Mouse (Mus musculus): ENCODE results near the gene Trpv6.
A peak's percentile ranks its signal among the peaks of the same experiment; 100 is the strongest.

The Trpv6 gene

DNA sequence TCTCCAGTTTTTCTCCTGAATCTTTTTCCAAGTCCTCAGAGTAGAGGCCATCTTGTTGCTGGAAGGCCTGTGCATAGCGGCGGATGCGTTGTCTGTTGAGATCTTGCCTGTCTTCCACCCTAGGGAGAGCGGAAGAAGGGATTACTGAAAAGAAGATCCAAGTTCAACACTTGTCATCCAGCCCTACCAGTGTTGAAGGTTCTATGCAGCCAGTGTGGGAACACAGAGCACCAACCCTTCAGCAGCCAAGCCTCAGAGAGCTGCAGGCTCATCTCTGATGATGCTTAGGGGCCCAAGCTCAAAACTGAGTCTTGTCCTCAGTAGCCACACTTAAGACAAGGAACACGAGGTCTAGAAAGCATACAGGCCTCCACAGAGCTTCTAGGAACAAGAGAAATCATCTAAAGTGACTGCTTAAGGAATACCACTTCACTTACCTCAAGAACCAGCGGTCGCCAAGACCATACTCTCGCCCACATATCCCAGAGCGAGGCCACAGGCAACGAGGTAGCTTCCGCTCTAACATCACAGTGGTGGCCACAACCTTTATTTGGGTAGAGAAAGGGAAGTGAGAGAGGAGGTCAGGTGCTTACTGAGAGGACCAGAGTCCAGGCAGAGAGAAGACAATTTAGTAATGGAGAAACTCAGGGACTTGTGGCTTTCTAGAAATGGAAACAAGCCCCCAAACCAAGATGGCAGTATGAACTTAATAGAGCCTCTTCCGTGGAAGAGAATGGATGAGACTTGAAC, 14.8 kb downstream of the Trpv6 start:
- DNase-seq (ENCODE audit: low spot score): no peak

DNA sequence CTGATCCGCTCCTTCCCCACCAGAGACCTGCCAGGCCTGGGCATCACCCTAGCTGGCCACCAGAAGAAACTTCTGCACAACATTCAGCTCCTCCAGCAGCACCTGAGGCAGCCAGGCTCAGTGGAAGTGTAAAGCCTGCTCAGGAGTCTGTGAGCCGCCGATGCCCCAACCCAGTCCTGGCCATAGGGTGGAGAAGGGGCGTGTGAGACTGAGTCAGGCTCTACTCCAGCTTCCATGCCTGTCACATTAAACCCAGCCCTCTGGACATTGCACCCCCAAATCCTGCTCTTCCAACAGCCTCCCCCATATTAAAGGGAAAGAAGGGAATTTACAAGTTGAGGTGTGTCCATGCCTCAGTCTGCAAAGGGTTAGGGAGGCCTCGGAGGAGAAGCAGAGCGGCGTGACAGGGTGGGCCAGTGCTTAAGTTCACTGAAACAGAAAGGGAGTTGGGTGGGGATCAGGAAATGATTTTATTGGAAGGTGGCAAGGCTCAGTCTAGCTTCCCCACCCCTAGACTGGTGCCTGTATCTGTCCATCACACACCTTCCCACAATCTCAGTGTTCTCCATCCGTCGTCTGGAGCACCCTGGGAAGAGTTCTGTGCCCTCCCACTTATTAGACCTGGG, 15.9 kb downstream of the Trpv6 start:
- DNase-seq (ENCODE audit: low spot score): no peak

- DNase-seq (ENCODE audit: low spot score): no peak
These were observed 28.6 kb downstream of the Trpv6 start for GRCm38 (mm10) chr6:41607637-41608036.

DNA sequence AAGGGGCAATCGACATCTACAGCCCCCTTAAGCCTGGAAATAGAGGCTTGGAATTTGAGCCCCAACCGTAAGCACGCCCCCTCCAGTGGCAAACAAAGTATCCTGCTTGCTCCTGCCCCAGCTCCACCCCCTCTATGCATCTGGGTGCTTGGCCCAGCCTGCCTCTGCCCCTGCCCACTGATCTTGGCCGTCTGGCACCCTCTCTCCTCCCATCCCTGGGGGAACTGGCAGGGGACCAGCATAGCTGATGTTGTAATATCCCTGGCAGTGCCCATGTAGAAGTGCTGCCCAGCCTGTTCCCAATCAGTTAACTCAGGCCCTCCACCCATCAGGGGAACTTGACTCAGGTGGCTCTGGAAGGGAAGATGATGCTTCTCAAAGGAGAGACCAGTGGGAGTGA, 30.0 kb downstream of the Trpv6 start:
- peak; percentile 31 for DNase-seq (ENCODE audit: low spot score)

GRCm38 (mm10) chr6:41605794-41606104, 30.5 kb downstream of the Trpv6 start:
- no peak for DNase-seq (ENCODE audit: low spot score)

- peak; percentile 59 for DNase-seq (ENCODE audit: low spot score)
These were observed 31.0 kb downstream of the Trpv6 start, which contains the start of gene Ephb6 for GRCm38 (mm10) chr6:41605061-41605793. Ephb6 (plus strand) TSS chr6:41605482.

DNA sequence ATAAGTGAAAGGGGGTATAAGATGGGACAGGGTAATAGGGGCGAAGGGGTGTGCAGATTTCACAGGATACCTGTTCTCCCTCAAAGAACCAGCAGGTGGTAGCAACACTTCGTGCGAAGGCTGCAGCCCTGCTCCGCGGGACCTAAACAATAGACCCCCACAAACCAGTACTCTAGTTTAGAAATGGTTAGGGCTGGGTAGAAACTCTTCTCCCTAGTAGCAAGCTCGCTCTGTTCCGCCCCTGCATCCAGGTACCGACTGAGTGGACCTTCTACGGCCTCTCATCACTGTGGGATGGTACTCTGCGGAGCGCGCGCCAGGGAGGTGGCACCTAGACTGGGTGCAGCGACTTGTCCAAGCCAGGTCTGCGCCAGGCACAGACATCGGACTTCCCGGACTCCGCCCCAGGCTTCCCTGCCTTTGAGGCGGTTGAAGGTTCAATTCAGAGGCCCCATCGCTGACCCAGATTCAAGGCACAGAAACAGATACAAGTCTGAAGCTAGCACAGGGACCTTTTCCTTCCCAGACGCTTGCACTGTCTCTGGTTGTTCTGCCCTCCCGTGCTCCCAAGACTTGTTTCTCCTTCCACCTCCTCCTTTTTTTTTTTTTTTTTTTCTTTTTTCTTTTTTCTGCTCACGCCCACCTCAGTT, 31.7 kb downstream of the Trpv6 start:
- peak; percentile 39 for DNase-seq (ENCODE audit: low spot score)

GRCm38 (mm10) chr6:41582189-41582588, 54.0 kb downstream of the Trpv6 start:
- DNase-seq (ENCODE audit: low spot score): no peak

DNA sequence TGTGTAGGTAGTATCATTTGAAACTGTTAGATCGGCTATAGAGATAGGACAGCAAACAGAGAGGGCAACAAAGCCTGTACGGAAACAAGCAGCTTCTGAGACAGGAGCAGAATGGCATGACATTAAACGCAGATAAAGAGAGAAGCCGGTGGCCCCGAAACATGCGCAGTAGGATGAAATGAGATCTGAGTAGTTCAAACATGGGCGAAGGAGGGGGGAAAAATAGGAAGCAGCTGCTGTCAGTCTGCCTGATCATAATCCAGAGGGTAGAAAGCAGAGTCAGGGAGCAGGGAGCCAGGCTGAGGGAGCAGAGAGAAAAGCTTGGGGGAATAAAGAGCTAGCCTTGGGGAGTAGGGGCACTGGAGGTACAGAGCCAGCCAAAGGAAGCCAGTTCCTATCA, 54.9 kb downstream of the Trpv6 start:
- DNase-seq (ENCODE audit: low spot score): no peak

- DNase-seq (ENCODE audit: low spot score): no peak
These were observed 58.9 kb downstream of the Trpv6 start for GRCm38 (mm10) chr6:41577297-41577696.

DNA sequence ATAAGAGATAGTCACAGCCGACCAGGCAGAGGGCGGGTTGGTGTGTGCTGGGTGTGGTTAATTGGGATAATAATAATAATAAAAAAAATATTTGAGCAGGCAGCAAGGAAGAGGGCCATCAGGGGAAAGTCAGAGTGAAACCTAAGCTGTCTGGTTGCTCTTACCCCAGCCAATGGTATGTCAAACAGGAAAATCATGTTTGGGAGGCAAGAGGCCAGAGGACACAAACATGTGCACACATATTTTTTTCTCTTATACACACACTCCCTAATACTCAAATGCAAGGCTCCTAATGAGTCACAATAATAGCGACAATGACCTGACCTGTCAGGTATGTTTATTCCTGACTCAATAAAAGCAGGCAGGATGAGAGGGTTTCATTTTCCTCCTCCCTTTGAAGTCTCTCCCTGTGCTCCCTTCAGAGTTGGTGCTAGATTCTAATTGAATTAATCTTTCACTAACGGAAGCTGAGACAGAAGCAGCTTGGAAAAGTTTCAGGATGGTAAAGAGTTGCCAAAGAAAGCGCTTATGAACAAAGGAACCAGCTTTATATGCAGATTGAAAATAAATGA, 59.6 kb downstream of the Trpv6 start:
- DNase-seq (ENCODE audit: low spot score): no peak

All from ovary, postnatal 14 days (tissue).